Mouse (Mus musculus): ENCODE measurements around the gene Iah1.

The Iah1 gene

GRCm38 (mm10) chr12:21318143-21318895, 2.1 kb downstream of the Iah1 start:
- DNase-seq (ENCODE audit: low read depth, low spot score): peak; percentile 80

GRCm38 (mm10) chr12:21320317-21320716, 4.1 kb downstream of the Iah1 start:
- no peak for DNase-seq (ENCODE audit: low read depth, low spot score)

GRCm38 (mm10) chr12:21321170-21321569, 5.0 kb downstream of the Iah1 start:
- DNase-seq (ENCODE audit: low read depth, low spot score): no peak

GRCm38 (mm10) chr12:21322296-21322695, 6.1 kb downstream of the Iah1 start:
- no peak for DNase-seq (ENCODE audit: low read depth, low spot score)

GRCm38 (mm10) chr12:21322856-21323255, 6.7 kb downstream of the Iah1 start:
- no peak for DNase-seq (ENCODE audit: low read depth, low spot score)

- DNase-seq (ENCODE audit: low read depth, low spot score): no peak
Measured at GRCm38 (mm10) chr12:21324101-21324500, 7.9 kb downstream of the Iah1 start.

GRCm38 (mm10) chr12:21325266-21325665, 9.1 kb downstream of the Iah1 start:
- DNase-seq (ENCODE audit: low read depth, low spot score): no peak

- DNase-seq (ENCODE audit: low read depth, low spot score): no peak
Measured at GRCm38 (mm10) chr12:21326325-21326724, 10.1 kb downstream of the Iah1 start.

GRCm38 (mm10) chr12:21329661-21330400, 13.6 kb downstream of the Iah1 start:
- no peak for DNase-seq (ENCODE audit: low read depth, low spot score)

- DNase-seq (ENCODE audit: low read depth, low spot score): no peak
Measured at GRCm38 (mm10) chr12:21330961-21331576, 14.9 kb downstream of the Iah1 start.

- no peak for DNase-seq (ENCODE audit: low read depth, low spot score)
Measured at GRCm38 (mm10) chr12:21331711-21332110, 15.5 kb downstream of the Iah1 start.

- DNase-seq (ENCODE audit: low read depth, low spot score): no peak
Measured at GRCm38 (mm10) chr12:21333021-21333420, 16.8 kb downstream of the Iah1 start.

- DNase-seq (ENCODE audit: low read depth, low spot score): no peak
Measured at GRCm38 (mm10) chr12:21333766-21334165, 17.6 kb downstream of the Iah1 start.

- no peak for DNase-seq (ENCODE audit: low read depth, low spot score)
Measured at GRCm38 (mm10) chr12:21335869-21336268, 19.7 kb downstream of the Iah1 start.

GRCm38 (mm10) chr12:21337171-21337570, 21.0 kb downstream of the Iah1 start:
- DNase-seq (ENCODE audit: low read depth, low spot score): no peak

- DNase-seq (ENCODE audit: low read depth, low spot score): no peak
Measured at GRCm38 (mm10) chr12:21340674-21341073, 24.5 kb downstream of the Iah1 start.

- DNase-seq (ENCODE audit: low read depth, low spot score): no peak
Measured at GRCm38 (mm10) chr12:21346972-21347371, 30.8 kb downstream of the Iah1 start.

GRCm38 (mm10) chr12:21350113-21350876, 34.1 kb downstream of the Iah1 start:
- peak; percentile 31 for DNase-seq (ENCODE audit: low read depth, low spot score)

- DNase-seq (ENCODE audit: low read depth, low spot score): no peak
Measured at GRCm38 (mm10) chr12:21353681-21354080, 37.5 kb downstream of the Iah1 start.

GRCm38 (mm10) chr12:21362686-21363085, 46.5 kb downstream of the Iah1 start:
- no peak for DNase-seq (ENCODE audit: low read depth, low spot score)

GRCm38 (mm10) chr12:21363195-21363594, 47.0 kb downstream of the Iah1 start:
- no peak for DNase-seq (ENCODE audit: low read depth, low spot score)
